9 mouse cellular contexts compared by ENCODE assay signal in the genomic region with DNA sequence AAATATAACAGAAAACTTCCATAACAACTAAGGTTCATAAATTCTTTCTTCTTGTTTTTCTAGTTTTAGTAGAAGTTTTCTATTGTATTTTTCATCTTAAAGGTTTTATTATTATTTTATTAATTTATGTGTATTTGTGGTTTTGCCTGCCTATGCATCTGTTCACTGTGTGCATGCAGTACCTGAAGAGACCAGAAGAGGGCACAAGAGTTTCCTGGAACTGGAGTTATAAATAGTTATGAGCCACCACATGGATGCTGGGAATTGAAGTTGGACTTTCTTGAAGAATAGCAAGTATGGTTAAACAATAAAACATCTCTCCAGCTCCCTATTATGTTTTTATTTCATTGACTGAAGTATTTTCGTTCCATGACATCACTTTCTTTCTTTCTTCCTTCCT.
A peak's percentile ranks its signal among the peaks of the same experiment; 100 is the strongest.
DNase-seq lines count a peak whose midpoint lies in the region; ATAC-seq and TF ChIP-seq lines count a peak whose summit lies in the region.
"Had no signal": no experiment of that assay in that cellular context is flagged by ENCODE, and none has a peak within 500 bp of the region (broad histone marks: within the 10 kb centered on the region; RNA-seq: fewer than 3 reads in every experiment).

No protein-coding gene starts in this region.

- no peaks in the 10 kb centered on the region for H3K9me3 ChIP-seq in hindbrain, embryonic 10.5 days
- no peaks in the 10 kb centered on the region for H3K9me3 ChIP-seq in hindbrain, embryonic 13.5 days
- H3K9me3 ChIP-seq in G1E (replicated peaks) = no peaks in the 10 kb centered on the region

- peak; percentile 35 for DNase-seq in hindbrain, embryonic 10.5 days (ENCODE audit: low spot score)
- DNase-seq in 416B (ENCODE audit: low read depth) (peak; percentile 44), G1E (ENCODE audit: low spot score) (no peak)
- peak; percentile 57 for DNase-seq in kidney, postnatal 10 days
- peak; percentile 14 to 53 for DNase-seq in spleen, postnatal 10 days (ENCODE audit: low spot score in 2 of 2)
- DNase-seq in ovary, adult 18-20 months (ENCODE audit: low spot score) = no peak
- no peak for DNase-seq in layer of hippocampus, adult 8-10 months (ENCODE audit: low spot score in 2 of 2)

- no peak overlapping the region for H3K4me3 ChIP-seq in hindbrain, embryonic 10.5 days
- H3K4me3 ChIP-seq in hindbrain, embryonic 13.5 days = no peak overlapping the region
- H3K4me3 ChIP-seq in G1E (ENCODE audit: low read depth, low read length) = no peak overlapping the region
- H3K4me3 ChIP-seq: myocyte had no signal

- H3K4me2 ChIP-seq in hindbrain, embryonic 13.5 days = no peak overlapping the region

- H3K27ac ChIP-seq in hindbrain, embryonic 10.5 days = no peak overlapping the region
- no peak overlapping the region for H3K27ac ChIP-seq in hindbrain, embryonic 13.5 days

- no peaks in the 10 kb centered on the region for H3K4me1 ChIP-seq in hindbrain, embryonic 10.5 days (replicated peaks)
- H3K4me1 ChIP-seq in hindbrain, embryonic 13.5 days (replicated peaks) = no peaks in the 10 kb centered on the region
- H3K4me1 ChIP-seq in G1E (ENCODE audit: insufficient read depth, low read depth, low read length) = 0 out of 2 replicates have a peak, but pooled peaks cover 1% of the 10 kb centered on the region

- no peaks in the 10 kb centered on the region for H3K27me3 ChIP-seq in hindbrain, embryonic 10.5 days (ENCODE audit: insufficient read depth, poor library complexity, severe bottlenecking)
- H3K27me3 ChIP-seq in hindbrain, embryonic 13.5 days = no peaks in the 10 kb centered on the region
- H3K27me3 ChIP-seq in G1E (ENCODE audit: insufficient read depth, low read length) = no peaks in the 10 kb centered on the region

- 0 out of 2 replicates have a peak, but pooled peaks have one; percentile 18 for TF ChIP-seq CTCF in G1E (IDR thresholded peaks at IDR 0.05; ENCODE audit: low read depth, low read length)

- no peak for ATAC-seq in hindbrain, embryonic 13.5 days (ENCODE audit: low FRiP score)
- ATAC-seq in G1E (ENCODE audit: extremely low read depth, insufficient number of reproducible peaks, low FRiP score, poor library complexity, severe bottlenecking) = no peak

- H3K9ac ChIP-seq in hindbrain, embryonic 13.5 days = no peak overlapping the region

- 95% methylated on average over 1 of the region's 1 CpGs for WGBS in hindbrain, embryonic 10.5 days
- WGBS in hindbrain, embryonic 13.5 days = 90% methylated on average over 1 of the region's 1 CpGs

- H3K36me3 ChIP-seq in hindbrain, embryonic 10.5 days = no peaks in the 10 kb centered on the region
- H3K36me3 ChIP-seq in hindbrain, embryonic 13.5 days = no peaks in the 10 kb centered on the region
- no peaks in the 10 kb centered on the region for H3K36me3 ChIP-seq in G1E (replicated peaks)

Comparison
In these comparisons a context has a peak if more than half of its experiments do, and no peak if none do; other contexts are left out.
1. DNase-seq: peak in hindbrain, embryonic 10.5 days (single experiment), 416B (single experiment), kidney, postnatal 10 days (single experiment) and spleen, postnatal 10 days (2 of 2); none in G1E (single experiment), ovary, adult 18-20 months (single experiment) and layer of hippocampus, adult 8-10 months (0 of 2).